Mouse (Mus musculus) hindbrain, embryonic 10.5 days (tissue): ENCODE data around the gene Thap2. TPM values are rescaled to one million over a fixed set of nuclear protein-coding genes. Genes with fewer than 3 reads are reported as not detected.

Experiments
- polyA plus RNA-seq: library from polyadenylated mRNA; unstranded; fragments of >200 nt; fragmentation: Nextera tagmentation; extraction: Ambion mirVana; gene quantifications from 2 replicates; pipeline ENCODE4 v1.2.1, GENCODE M21; 2016

The Thap2 gene
- polyA plus RNA-seq, 1 experiment from 2014 or later, result 23.5 TPM

Other genes starting within 250 kb of the Thap2 start
- 0.17 TPM in 1 of 2 replicates, not detected in the other for gene Tph2, start 199.4 kb downstream of the Thap2 start, polyA plus RNA-seq
- 39.0 and 50.0 TPM in 2 replicates for gene Tbc1d15, start 133.0 kb downstream of the Thap2 start, polyA plus RNA-seq
- gene Rab21, start 68.8 kb downstream of the Thap2 start, polyA plus RNA-seq, result 3.4 and 3.8 TPM in 2 replicates
- gene Tmem19, start 21.9 kb downstream of the Thap2 start, polyA plus RNA-seq, result 33.9 and 35.8 TPM in 2 replicates
- gene Zfc3h1, start 516 bp upstream of the Thap2 start, polyA plus RNA-seq, result 13.3 and 19.3 TPM in 2 replicates
- 0.27 and 0.56 TPM in 2 replicates for gene A930009A15Rik, start 185.5 kb upstream of the Thap2 start, polyA plus RNA-seq
- gene Lgr5, start 203.3 kb upstream of the Thap2 start, polyA plus RNA-seq, result 4.0 and 4.8 TPM in 2 replicates